Comparison of ENCODE assay signal across 25 mouse cellular contexts in genomic region chr17:9287682-9288081, GRCm38 (mm10).
DNase-seq lines count a peak whose midpoint lies in the region; ATAC-seq and TF ChIP-seq lines count a peak whose summit lies in the region.
"Had no signal": no experiment of that assay in that cellular context is flagged by ENCODE, and none has a peak within 500 bp of the region (broad histone marks: within the 10 kb centered on the region; RNA-seq: fewer than 3 reads in every experiment).

No protein-coding gene starts in this region.

- H3K36me3 ChIP-seq in embryonic facial prominence, embryonic 13.5 days = no peaks in the 10 kb centered on the region
- H3K36me3 ChIP-seq in embryonic facial prominence, embryonic 10.5 days (replicated peaks) = no peaks in the 10 kb centered on the region
- H3K36me3 ChIP-seq in hindbrain, embryonic 14.5 days (replicated peaks; ENCODE audit: control insufficient read depth, insufficient read depth) = no peaks in the 10 kb centered on the region
- no peaks in the 10 kb centered on the region for H3K36me3 ChIP-seq in hindbrain, embryonic 11.5 days (ENCODE audit: control insufficient read depth, insufficient read depth, low read length)
- no peaks in the 10 kb centered on the region for H3K36me3 ChIP-seq in lung, embryonic 14.5 days (ENCODE audit: insufficient read depth)
- H3K36me3 ChIP-seq in lung, postnatal 0 days (ENCODE audit: insufficient read depth, low read length) = no peaks in the 10 kb centered on the region
- H3K36me3 ChIP-seq: forebrain, embryonic 10.5 days; heart, embryonic 13.5 days; limb, embryonic 12.5 days; liver, embryonic 12.5 days had no signal

- no peaks in the 10 kb centered on the region for H3K27me3 ChIP-seq in embryonic facial prominence, embryonic 13.5 days
- H3K27me3 ChIP-seq in embryonic facial prominence, embryonic 10.5 days (replicated peaks; ENCODE audit: low read depth, poor library complexity, severe bottlenecking) = peaks cover 25% of the 10 kb centered on the region
- H3K27me3 ChIP-seq in hindbrain, embryonic 14.5 days (ENCODE audit: control insufficient read depth, insufficient read depth, low read length) = no peaks in the 10 kb centered on the region
- no peaks in the 10 kb centered on the region for H3K27me3 ChIP-seq in hindbrain, embryonic 11.5 days (ENCODE audit: control insufficient read depth, insufficient read depth, low read length)
- no peaks in the 10 kb centered on the region for H3K27me3 ChIP-seq in lung, embryonic 14.5 days (ENCODE audit: insufficient read depth, low read length)
- H3K27me3 ChIP-seq in lung, postnatal 0 days (replicated peaks; ENCODE audit: insufficient read depth, low read length) = no peaks in the 10 kb centered on the region
- H3K27me3 ChIP-seq: heart, embryonic 13.5 days; limb, embryonic 12.5 days; liver, embryonic 12.5 days; Patski had no signal

- no peak overlapping the region for H3K4me3 ChIP-seq in embryonic facial prominence, embryonic 13.5 days
- H3K4me3 ChIP-seq in embryonic facial prominence, embryonic 10.5 days = no peak overlapping the region
- no peak overlapping the region for H3K4me3 ChIP-seq in hindbrain, embryonic 14.5 days (replicated peaks; ENCODE audit: low read length)
- H3K4me3 ChIP-seq in hindbrain, embryonic 11.5 days (ENCODE audit: low read depth, low read length) = no peak overlapping the region
- no peak overlapping the region for H3K4me3 ChIP-seq in lung, embryonic 14.5 days (ENCODE audit: low read depth, low read length)
- no peak overlapping the region for H3K4me3 ChIP-seq in lung, postnatal 0 days (ENCODE audit: low read depth, low read length)
- H3K4me3 ChIP-seq: forebrain, embryonic 10.5 days; heart, embryonic 13.5 days; layer of hippocampus, adult 2 months; limb, embryonic 12.5 days; liver, embryonic 12.5 days; myocyte had no signal

- no peak for TF ChIP-seq CTCF in lung, embryonic 14.5 days (IDR thresholded peaks at IDR 0.05; ENCODE audit: low read depth)
- no peak for TF ChIP-seq CTCF in lung, postnatal 0 days (IDR thresholded peaks at IDR 0.05)

- H3K9ac ChIP-seq in embryonic facial prominence, embryonic 13.5 days = no peak overlapping the region
- H3K9ac ChIP-seq in hindbrain, embryonic 14.5 days = no peak overlapping the region
- H3K9ac ChIP-seq in hindbrain, embryonic 11.5 days (ENCODE audit: low read depth, low read length) = no peak overlapping the region
- no peak overlapping the region for H3K9ac ChIP-seq in lung, embryonic 14.5 days
- no peak overlapping the region for H3K9ac ChIP-seq in lung, postnatal 0 days (replicated peaks; ENCODE audit: low read depth)
- H3K9ac ChIP-seq: heart, embryonic 13.5 days; limb, embryonic 12.5 days; liver, embryonic 12.5 days had no signal

- H3K9me3 ChIP-seq in embryonic facial prominence, embryonic 13.5 days = no peaks in the 10 kb centered on the region
- no peaks in the 10 kb centered on the region for H3K9me3 ChIP-seq in embryonic facial prominence, embryonic 10.5 days
- no peaks in the 10 kb centered on the region for H3K9me3 ChIP-seq in hindbrain, embryonic 14.5 days (ENCODE audit: control insufficient read depth, low read length)
- no peaks in the 10 kb centered on the region for H3K9me3 ChIP-seq in hindbrain, embryonic 11.5 days (ENCODE audit: control insufficient read depth, low read length)
- H3K9me3 ChIP-seq in lung, embryonic 14.5 days (ENCODE audit: low read depth, low read length) = no peaks in the 10 kb centered on the region
- no peaks in the 10 kb centered on the region for H3K9me3 ChIP-seq in lung, postnatal 0 days (ENCODE audit: low read length)
- H3K9me3 ChIP-seq: forebrain, embryonic 10.5 days; heart, embryonic 13.5 days; limb, embryonic 12.5 days; liver, embryonic 12.5 days had no signal

- H3K4me2 ChIP-seq in embryonic facial prominence, embryonic 13.5 days = 0 out of 2 replicates have a peak overlapping the region, but pooled peaks have one; percentile 3
- H3K4me2 ChIP-seq in hindbrain, embryonic 14.5 days (replicated peaks) = no peak overlapping the region
- no peak overlapping the region for H3K4me2 ChIP-seq in hindbrain, embryonic 11.5 days (replicated peaks; ENCODE audit: low read depth, low read length)
- H3K4me2 ChIP-seq in lung, embryonic 14.5 days = no peak overlapping the region
- H3K4me2 ChIP-seq in lung, postnatal 0 days (replicated peaks; ENCODE audit: low read depth, low read length) = no peak overlapping the region
- H3K4me2 ChIP-seq: heart, embryonic 13.5 days; limb, embryonic 12.5 days; liver, embryonic 12.5 days had no signal

- ATAC-seq in embryonic facial prominence, embryonic 13.5 days (ENCODE audit: insufficient number of reproducible peaks, insufficient read depth, low FRiP score, low TSS enrichment, low read depth) = no peak
- no peak for ATAC-seq in hindbrain, embryonic 14.5 days (ENCODE audit: low FRiP score)
- no peak for ATAC-seq in hindbrain, embryonic 11.5 days (ENCODE audit: low FRiP score)
- no peak for ATAC-seq in lung, embryonic 14.5 days (ENCODE audit: insufficient read depth)
- ATAC-seq in lung, postnatal 0 days = no peak
- ATAC-seq: liver, embryonic 12.5 days; Patski had no signal

- no peak for DNase-seq in embryonic facial prominence, embryonic 10.5 days (ENCODE audit: low spot score)
- no peak for DNase-seq in hindbrain, embryonic 14.5 days (ENCODE audit: low spot score)
- no peak for DNase-seq in hindbrain, embryonic 11.5 days (ENCODE audit: low spot score)
- peak; percentile 21 for DNase-seq in lung, embryonic 14.5 days
- DNase-seq in lung, postnatal 0 days (ENCODE audit: low spot score) = no peak
- peak; percentile 8 for DNase-seq in right cerebral cortex, postnatal 14 days
- no peak for DNase-seq in right cerebral cortex, postnatal 4 days
- DNase-seq: adrenal gland, adult 8-10 months; cerebellum, adult 11 months; cerebellum, postnatal 14 days; kidney, adult 8-10 months; kidney, postnatal 14 days; layer of hippocampus, postnatal 36 days; lung, adult 2 months; lung, postnatal 4 days; right cerebral cortex, postnatal 25 days; thymus, adult 2 months had no signal

- no peaks in the 10 kb centered on the region for H3K4me1 ChIP-seq in embryonic facial prominence, embryonic 13.5 days
- H3K4me1 ChIP-seq in embryonic facial prominence, embryonic 10.5 days = peaks cover 28% of the 10 kb centered on the region
- no peaks in the 10 kb centered on the region for H3K4me1 ChIP-seq in hindbrain, embryonic 14.5 days (replicated peaks; ENCODE audit: control insufficient read depth, insufficient read depth, low read length)
- H3K4me1 ChIP-seq in hindbrain, embryonic 11.5 days (replicated peaks; ENCODE audit: control insufficient read depth, insufficient read depth, low read length) = no peaks in the 10 kb centered on the region
- no peaks in the 10 kb centered on the region for H3K4me1 ChIP-seq in lung, embryonic 14.5 days (ENCODE audit: insufficient read depth)
- no peaks in the 10 kb centered on the region for H3K4me1 ChIP-seq in lung, postnatal 0 days (ENCODE audit: insufficient read depth, low read depth, low read length)
- H3K4me1 ChIP-seq: heart, embryonic 13.5 days; liver, embryonic 12.5 days had no signal

- no peak for TF ChIP-seq EP300 in lung, postnatal 0 days (IDR thresholded peaks at IDR 0.05)

- WGBS in embryonic facial prominence, embryonic 13.5 days = 48% methylated on average over 9 of the region's 9 CpGs
- WGBS in embryonic facial prominence, embryonic 10.5 days = 68% methylated on average over 9 of the region's 9 CpGs
- 56% methylated on average over 9 of the region's 9 CpGs for WGBS in hindbrain, embryonic 14.5 days
- WGBS in hindbrain, embryonic 11.5 days = 65% methylated on average over 9 of the region's 9 CpGs
- WGBS in lung, embryonic 14.5 days = 42% methylated on average over 9 of the region's 9 CpGs
- 48% methylated on average over 9 of the region's 9 CpGs for WGBS in lung, postnatal 0 days

- H3K27ac ChIP-seq in embryonic facial prominence, embryonic 13.5 days = no peak overlapping the region
- H3K27ac ChIP-seq in embryonic facial prominence, embryonic 10.5 days (replicated peaks) = no peak overlapping the region
- H3K27ac ChIP-seq in hindbrain, embryonic 14.5 days = peak overlapping the region; percentile 17; the same call in 1 of the 2 replicates
- H3K27ac ChIP-seq in hindbrain, embryonic 11.5 days (ENCODE audit: low read depth, low read length) = no peak overlapping the region
- no peak overlapping the region for H3K27ac ChIP-seq in lung, embryonic 14.5 days (ENCODE audit: low read depth)
- no peak overlapping the region for H3K27ac ChIP-seq in lung, postnatal 0 days (ENCODE audit: low read length)
- H3K27ac ChIP-seq: forebrain, embryonic 10.5 days; heart, embryonic 13.5 days; layer of hippocampus, adult 2 months; limb, embryonic 12.5 days; liver, embryonic 12.5 days had no signal

Comparison
In these comparisons a context has a peak if more than half of its experiments do, and no peak if none do; other contexts are left out.
1. DNase-seq: peak in lung, embryonic 14.5 days (single experiment) and right cerebral cortex, postnatal 14 days (single experiment); none in embryonic facial prominence, embryonic 10.5 days (single experiment), hindbrain, embryonic 14.5 days (single experiment), hindbrain, embryonic 11.5 days (single experiment), lung, postnatal 0 days (single experiment) and right cerebral cortex, postnatal 4 days (single experiment).